Mouse (Mus musculus) kidney, adult 8-10 months (tissue): ENCODE measurements at regions not wholly inside any gene's neighbourhood (a gene's known extent, or its start where the extent isn't known, plus 50 kb on each side); places are given as distances from the start of the nearest gene placed in this dataset.

Experiments
- DNase-seq, 2 experiments: peaks; one replicate each; pipeline ENCODE4 v3.0.0; 2022

DNA sequence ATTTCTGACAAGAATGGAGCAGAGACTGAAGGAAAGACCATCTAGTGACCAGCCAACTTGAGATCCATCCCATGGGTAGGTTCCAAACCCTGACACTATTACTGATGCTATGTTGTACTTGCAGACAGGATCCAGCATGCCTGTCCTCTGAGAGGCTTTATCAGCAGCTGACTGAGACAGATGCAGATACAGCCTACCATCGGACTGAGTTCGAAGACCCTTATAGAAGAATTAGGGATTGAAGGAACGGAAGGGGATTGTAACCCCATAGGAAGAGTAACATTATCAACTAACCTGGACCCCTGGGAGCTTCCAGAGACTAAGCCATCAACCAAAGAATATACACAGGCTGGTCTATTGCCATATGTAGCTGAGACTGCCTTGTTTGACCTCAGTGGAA, 183.1 kb upstream of the Adcy2 start:
- no peak for DNase-seq

DNA sequence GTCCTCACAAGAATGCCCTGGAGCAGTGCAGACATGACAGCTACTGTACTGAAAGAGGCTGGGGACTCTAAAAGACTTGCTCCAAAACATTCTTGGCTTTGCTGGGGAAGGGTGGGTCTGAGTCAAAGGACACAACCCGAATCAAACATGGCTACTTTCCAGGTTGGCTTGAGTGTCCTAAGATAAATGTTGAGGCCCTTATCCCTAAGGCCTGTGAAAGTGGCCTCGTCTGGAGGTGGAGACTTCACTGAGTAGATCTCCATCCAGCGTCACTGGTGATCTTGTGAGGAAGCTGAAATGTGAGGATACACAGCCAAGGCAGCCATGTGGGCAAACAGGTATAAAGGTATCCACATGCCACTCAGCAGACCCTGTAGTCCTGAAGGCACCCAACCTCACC, 191.3 kb upstream of the Adcy2 start:
- DNase-seq, result no peak

DNA sequence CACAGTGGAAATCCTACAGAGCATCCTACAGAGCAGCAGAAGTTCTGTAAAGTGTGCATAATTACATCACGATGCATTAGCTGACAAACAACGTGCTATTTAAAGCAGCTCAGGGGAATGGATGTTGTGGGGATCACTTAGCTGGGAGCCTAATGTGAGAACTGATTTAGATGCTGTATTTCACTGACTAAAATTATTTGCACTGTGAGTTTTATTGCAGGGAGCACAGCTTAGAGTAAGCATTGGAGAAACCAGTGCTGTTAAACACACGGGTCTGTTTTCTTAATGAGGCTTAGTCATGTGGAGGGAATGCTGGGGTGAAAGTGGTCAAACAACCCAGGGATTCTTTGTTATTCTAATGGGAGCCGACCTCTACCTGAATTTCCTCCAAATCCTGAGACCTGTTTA, 197.1 kb upstream of the Adcy2 start:
- no peak for DNase-seq

DNA sequence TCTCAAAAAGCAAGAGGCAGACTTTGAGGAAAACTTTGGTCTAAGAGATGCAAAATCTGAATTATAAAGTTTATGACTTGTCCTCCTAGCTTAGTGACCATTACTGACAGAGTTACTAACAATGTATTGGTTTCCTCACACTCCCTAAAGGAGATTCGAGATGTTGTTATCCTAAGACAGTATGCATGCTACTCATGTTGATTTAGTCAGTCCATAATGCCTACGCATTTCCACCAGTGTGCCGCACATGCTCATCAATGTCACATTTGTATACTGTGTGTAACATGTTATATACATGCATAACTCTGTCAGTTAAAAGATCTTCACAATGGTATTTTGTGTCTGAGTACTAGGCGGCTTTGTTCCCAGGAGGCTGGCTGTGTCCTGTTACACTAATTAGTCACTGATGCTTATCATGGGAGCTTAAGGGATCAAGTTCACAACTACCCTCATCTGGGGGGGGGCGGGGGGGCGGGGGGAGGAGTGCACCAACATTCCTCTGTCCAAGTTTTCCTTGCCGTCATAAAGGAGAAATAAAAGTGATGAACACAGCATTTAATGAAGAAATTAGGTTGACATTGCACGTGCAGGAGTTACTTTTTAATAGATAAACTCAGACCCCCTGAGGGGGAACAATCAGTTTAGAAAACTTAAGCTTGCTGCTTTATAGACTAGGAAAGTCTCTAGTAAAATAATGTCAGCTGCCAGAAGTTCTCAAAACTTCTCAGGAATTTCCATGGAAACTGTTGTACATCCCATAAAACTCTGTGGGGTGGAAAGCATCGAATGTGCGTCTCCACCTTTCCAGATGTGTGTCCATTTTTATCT, 208.6 kb upstream of the Adcy2 start:
- no peak for DNase-seq

DNA sequence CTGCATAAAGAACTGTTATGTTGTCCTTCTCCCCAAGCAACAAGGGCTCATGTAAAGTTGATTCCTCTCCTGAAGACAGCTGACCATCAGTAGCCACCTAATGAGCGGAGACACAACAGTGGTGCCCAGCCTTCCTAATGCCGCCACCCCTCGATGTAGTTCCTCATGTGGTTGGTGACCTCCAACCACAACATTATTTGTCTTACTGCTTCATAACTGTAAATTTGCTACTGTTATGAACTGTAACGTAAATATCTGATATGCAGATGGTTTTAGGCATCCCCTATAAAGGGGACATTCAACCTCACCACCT, 209.2 kb upstream of the Adcy2 start:
- DNase-seq, result no peak

DNA sequence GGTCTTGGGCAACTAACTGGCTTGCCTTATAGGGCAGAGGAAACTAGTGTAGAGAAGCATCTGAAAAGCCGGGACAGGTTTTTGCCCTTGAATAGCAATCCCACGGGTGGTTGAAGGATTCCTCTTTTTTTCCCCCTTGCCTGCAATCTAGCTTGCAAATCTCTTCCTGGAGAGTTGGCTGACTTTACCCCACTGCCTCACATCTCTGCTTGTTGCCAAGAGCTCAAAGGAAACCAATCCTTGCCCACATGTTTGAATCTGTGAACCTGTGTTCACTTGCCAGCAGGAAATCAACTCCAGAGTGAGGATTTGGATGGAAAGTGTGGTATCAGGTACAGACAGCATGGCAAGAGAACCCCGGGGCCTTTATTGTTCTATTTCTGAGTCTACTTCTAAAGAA, 217.2 kb upstream of the Adcy2 start:
- no peak for DNase-seq

DNA sequence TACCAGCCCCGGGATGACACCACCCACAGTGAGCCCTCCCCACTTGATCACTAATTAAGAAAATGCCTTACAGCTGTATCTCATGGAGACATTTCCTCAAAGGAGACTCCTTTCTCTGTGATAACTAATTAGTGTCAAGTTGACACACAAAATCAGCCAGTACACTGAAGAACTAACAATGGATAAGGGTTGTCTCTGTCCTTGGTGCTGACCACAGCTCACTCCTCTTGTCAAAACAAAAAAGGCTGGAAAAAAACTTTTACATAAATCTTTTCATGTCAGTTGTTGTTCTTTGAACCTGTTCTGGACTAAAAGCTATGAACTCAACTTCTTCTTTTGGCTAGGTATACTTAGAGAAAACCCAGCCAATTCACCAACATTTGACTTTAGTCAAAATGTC, 221.1 kb upstream of the Adcy2 start:
- no peak for DNase-seq

DNA sequence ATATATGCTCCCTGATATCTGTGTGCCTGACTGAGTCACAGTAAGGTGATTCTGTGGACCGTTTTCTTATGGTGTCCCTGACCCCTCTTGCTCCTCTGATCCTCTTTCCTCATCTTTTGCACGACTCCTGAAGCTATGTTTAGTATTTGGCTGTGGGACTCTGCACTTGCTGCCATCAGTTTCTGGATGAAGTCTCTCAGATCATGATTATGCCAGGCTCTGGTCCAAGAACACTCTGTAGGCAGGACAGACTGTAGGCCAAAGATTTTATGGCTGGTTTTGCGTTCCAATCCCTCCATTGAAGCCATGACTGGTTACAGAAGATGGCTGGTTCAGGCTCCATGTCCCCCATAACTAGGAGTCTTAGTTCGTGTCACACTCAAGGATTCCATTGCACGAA, 227.2 kb upstream of the Adcy2 start:
- DNase-seq, result no peak

DNA sequence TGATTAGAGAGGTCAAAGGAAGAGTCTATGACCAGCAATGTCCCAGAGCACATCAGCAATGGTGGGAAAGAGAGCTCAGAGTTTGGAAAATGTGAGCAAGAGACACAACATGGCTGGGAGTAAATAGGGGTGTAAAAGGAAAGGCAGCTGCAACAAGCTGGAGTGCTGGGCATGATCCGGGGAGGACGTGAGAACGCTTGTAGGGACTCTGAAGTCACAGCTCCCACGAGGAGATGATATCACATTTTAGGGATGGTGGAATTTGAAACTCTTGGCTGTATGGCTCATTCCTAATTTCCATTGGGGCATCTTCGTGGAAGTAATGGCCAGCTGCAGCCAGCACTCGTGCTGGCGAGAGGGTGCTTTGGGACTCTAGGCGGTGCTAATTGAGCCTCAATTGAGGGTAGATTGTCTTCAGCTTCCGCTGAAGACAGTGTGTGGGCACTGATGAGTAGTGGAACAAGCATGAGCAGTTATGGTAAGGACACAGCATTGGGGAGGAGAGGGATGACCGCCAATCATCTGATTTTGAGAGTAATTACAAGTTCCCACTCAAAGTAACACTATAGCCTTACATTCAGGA, 231.1 kb upstream of the Adcy2 start:
- no peak for DNase-seq

DNA sequence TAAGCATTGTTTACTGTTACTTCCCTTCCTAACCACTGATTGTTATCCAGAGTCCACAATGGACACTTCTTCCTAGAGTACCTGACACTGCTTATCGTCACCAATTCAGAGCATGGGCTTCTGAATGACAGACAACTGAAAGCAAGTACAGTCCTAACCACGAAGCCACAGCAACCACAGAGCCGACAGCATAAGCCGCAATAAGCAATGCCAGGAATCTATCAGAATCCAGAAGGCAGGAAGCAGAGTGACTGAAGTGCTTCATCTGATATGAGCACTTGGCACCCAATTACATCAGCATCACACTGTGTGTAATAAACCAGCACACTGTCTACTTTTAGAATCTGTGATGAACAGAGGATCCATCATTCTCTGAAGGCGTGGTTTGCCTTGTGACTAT, 237.0 kb upstream of the Adcy2 start:
- no peak for DNase-seq

DNA sequence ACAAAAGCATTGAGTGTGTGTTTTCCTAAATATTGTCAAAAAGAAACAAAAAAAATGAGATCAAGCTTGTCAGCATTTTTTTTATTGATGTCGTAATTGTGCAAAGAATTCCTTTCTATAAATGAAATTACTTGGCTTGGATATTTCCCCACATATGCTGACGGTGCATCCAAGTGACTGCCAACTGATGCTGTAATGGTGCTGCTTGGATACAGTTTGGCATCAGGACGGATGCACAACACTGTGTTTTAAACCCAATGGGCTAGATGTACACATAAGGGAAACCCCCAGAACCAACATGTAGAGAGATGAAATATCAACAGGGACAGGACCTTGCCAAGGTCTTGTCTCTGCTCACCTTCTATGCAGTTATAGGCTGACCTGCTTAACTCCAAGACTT, 238.6 kb upstream of the Adcy2 start:
- DNase-seq, result no peak

DNA sequence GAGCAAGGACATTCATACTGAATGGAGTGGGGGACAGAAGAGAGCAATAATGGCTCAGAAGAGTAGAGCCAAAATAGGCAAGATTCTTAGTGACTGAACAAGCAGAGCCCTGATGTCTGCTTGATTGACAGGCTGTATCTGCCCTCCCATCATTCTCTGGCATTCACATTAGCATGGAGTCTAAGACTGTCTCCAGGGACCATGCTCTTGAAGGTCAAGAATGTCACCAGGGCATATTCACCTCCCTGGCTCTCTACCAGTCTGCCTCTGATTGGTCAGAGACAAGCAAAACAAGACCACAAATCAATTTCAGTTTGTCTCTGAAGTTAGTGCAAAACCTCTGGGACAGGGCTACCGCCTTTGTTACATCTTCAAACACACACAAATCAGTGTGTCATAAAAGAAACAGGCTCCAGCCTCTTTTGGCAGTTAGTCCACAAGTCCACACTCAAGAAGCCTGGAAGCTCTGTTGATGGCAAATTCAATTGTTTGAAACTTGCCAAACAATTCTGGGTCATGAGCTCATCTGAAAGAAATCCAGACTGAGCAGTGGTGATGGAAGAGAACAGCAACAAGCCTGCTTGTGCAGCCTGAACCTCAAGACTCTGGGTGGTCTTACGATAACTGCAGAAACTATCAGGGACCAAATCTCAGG, 240.0 kb upstream of the Adcy2 start:
- DNase-seq, result no peak

DNA sequence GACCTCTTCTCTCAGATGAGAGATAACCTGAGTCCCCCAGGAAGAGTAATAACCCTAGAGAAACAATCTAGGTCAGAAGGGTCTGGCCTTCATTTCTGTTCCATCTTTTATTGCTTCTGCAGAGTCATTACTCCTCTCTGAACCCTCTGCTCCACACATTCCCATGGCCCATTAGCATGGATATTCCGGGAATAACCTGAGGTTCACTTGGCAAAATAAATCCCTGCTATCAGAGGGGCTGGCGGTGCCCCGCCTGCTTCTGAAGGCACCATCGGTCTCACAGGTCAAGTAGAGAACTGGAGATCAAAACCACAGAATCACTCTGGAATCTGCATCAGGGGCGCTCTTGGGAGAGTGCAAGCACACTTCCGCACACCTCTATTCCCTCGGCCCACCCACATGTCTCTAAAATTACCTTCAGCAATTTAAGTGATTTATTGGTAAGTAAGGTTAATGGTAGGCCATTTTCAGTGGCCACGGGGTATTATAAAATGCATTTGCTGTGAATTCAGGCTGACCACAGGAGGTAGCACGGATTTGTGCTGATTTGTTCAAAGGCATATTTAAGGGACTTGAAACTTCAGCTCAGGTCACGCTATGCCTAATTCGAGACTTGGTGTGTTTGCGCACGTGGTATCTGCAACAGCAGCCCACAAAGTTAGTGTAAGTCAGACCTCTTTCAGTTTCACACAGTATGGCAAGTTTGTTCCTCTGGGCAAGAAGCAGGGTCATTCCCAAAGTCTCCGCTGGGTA, 243.4 kb upstream of the Adcy2 start:
- no peak for DNase-seq

DNA sequence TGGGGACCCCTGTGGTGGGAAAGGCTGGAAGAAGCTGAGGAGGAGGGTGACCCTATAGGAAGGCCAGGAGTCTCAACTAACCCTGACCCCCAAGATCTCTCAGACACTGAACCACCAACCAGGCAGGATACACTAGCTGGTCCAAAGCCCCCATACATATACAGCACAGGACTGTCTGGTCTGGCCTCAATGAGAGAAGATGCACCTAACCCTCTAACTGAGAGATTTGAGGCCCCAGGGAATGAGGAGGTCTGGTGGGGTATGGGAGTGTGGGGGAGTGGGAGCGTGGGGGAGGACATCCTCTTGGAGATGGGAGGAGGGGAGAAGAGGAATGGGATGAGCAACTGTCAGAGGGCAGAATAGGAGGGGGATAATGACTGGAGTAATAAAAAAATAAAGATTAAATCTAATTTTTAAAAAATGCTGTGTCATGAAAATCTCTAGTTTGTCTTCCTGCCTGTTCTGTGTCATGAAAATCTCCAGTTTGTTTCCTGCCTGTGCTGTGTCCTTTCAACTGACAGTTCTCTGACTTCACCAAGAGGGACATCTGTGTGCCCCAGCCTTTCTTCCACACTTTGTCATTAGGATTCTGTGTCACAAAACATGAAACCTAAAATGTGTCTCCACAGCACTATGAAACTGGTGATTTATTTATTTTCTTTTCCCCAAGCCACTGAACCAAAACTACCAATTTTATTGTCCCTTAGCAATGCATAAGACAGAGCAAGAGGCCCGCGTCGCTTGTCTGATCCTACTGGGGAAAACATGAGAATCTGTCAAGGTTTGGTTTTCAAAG, 251.2 kb upstream of the Adcy2 start:
- DNase-seq, result no peak

DNA sequence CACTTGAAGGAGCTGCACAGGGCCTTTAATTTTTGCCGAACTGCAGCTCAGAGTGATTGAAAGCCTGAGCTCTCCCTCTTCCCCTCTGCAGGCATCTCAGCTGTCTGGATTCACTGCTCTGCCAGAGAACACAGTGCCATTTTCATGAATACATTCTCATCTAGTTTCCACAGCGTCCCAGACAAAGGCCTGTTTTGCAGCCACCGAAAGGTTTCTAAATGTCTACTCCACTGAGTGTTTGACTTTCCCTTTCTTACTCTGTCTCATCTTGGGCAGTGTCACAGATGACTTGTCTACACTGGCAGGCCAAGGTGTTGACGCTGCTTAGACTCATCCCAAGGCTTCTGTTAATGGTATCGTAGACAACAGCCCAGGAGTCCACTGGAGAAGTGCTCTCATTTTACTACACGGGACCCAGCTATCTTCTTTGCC, 251.8 kb upstream of the Adcy2 start:
- no peak for DNase-seq

DNA sequence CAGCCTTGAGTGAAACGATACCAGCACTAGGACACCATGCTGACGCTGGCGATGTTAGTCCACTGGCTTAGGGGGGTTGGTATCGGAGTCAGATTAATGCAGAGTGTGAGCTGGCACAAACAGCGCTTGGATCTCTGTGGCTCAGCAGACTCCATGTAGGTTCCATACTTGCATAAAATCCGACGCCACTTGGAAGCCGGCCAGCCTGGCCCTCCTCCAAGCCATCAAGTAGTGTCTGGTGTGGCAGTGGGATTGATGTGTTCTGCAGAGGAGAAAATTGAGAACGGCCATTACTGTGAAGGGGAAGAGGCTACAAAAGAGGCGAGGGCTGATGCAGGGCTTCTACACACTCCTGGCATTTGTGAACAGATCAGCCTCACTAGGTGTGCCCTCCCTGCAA, 253.0 kb upstream of the Adcy2 start:
- DNase-seq, result no peak

DNA sequence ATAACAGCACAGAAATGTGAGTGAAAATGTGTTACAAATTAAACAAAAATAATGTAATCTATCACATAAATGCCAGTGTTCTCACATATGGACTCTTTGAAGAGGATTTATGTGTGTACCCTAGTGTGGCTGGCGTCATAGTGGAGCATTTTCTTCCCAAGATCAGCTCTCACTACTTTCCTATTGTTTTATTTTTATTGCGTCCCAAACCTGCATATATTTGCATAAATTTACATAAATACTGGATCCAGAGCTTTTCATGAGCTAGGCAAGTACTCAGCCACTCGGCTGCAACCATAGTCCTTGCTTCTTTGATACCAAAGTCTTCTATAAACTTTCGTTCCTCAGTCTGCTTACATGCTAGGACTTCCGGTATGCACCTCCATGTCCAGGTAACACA, 261.1 kb upstream of the Adcy2 start:
- DNase-seq, result no peak

DNA sequence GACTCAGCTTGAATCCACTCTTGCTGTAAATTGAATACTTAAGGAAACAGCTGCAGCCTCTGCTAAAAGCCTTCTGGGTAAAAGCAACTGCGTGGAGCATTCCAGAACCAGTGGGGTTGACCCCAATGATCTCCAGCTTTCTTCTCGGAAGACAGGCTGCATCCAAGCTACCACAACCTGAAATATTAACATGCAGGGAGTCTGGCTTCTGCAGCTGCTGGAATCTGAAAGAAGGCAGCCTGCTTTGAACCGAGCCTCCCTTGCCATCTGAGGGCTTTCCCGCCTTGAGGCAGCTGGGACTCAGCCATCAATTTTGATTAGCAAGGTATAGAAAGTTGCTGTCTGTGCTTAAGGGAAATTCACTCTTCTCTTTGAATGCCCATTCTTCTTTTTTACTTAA, 261.6 kb upstream of the Adcy2 start:
- DNase-seq, result no peak

DNA sequence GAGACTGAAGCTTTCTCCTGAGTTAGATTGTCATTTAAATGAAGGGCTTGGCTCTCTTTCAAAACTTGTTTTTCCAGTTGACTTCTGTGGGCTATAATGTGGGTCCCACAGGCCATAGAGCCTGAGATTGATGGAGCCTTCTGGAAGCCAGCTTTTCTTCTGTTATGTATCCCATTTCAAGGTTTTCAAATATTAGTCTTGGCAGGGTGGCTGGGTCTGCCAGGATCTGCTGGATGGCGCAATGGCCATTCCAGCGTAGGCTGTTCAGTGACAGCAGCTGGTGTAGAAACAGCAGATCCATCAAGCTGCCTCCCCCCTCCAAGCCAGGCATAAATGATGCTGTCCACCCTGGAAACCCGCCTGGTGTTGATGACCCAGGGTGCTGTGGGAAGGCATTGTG, 264.4 kb upstream of the Adcy2 start:
- no peak for DNase-seq

DNA sequence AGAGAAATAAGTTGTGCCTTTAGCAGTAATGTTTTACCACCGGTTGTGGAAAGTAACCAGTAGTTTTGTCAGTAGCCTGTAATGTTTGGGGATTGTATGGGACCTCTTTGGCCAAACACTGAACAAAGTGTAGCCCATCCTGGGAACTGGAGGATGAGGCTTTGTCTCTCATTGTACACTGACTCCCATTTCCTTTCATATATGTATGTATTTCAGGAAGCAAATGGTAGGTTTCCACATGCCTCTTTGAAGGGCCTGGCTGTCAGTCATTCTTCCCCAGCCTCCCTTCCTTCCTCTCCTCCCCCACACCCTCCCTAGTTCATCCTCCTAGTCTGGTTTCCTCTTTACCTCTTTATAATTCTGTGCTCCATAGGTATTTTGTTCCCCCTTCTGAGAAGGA, 266.7 kb upstream of the Adcy2 start:
- DNase-seq, result no peak

DNA sequence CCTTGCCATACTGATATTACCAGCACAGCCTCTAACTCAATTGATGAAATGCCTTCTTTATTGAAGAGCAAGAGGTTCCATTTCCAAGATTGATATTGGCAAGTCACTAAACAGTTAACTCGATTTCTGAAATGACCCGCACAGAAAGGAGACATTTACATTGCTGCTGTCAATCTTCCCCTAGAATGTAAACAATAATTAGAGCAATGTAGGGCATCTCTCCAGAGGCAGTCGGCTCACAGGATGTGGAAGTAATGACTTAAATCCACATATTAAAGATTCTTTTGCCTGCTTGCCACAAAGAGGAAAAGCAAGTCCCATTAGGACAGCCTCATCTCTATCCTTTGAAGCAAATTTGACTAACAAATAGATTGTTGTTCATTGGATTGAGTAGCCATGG, 261.0 kb upstream of the Nsun2 start:
- DNase-seq, result no peak

DNA sequence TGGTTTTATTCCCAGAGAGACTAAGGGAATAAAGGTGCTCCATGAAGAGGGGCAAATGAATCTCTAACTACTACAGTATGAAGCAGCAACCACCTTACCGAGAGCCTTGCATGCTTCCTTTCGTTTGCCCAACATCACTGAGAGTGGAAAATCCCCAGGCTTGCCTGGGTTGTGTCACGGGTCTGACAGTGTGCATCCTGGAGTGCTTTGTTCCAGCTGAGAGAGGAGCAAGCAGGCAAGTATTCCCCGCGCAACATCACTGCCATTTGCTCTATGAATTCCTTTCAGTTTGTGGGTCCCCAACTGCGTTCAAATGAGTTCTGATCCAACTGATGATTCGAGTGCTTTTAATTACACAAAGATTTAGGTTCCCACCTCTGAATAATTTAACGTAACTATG, 253.9 kb upstream of the Nsun2 start:
- DNase-seq, result no peak

DNA sequence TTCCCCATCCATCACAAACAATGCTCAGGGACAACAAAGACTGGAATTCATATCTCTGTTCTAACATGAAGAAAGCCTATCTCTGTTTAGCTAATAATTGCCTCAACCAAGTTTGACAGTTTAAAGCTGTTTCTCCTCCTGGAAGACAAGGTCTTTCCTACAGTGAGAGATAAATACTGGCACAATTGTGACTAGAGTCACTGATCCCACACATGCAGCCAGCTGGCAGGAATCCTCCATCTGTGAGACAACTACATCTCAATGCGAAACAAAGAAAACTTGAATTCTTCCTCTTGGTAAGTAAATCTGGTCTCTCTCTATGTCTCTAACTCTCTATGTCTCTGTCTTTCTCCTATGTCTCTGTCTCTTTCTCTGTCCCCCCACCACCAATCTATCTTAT, 239.1 kb upstream of the Nsun2 start:
- no peak for DNase-seq
